Mouse (Mus musculus): ENCODE results near the gene Lypd9.

DNA sequence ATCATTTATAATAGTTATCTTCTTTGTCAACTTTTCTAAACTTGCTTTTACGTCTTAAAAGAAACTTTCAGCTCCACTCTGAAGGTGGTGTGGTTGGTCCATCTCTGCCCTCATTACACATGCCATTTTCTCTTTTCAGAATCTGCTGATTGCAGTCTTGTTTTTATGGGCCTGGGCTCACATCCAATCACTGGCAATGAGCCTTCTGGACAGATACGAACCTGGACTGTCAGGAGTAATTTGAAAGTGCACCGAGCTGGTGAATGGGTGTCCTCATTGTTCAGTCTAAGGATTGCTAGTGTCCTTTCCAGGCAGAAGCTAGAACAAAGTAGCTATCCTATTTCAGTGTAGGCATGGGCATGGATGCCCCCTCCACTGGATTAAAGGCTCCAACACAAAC is 44.7 kb downstream of the Lypd9 start:
- TF ChIP-seq CTCF (IDR thresholded peaks at IDR 0.05; ENCODE audit: low read depth) (no peak), EP300 (IDR thresholded peaks at IDR 0.05; ENCODE audit: low read depth) (no peak)
